Mouse (Mus musculus) layer of hippocampus, adult 8-10 months (tissue): Measurements from ENCODE around the gene Arpc2. TPM values are rescaled to one million over a fixed set of nuclear protein-coding genes. Genes with fewer than 3 reads are reported as not detected.
A peak's percentile ranks its signal among the peaks of the same experiment; 100 is the strongest.

Experiments
- DNase-seq, 2 experiments: peaks; one replicate each; pipeline ENCODE4 v3.0.0; 2022; ENCODE audit warnings: low spot score in 2 of 2
- total RNA-seq, 4 experiments: library from RNA; stranded (reverse); gene quantifications; 2 replicates each; pipeline ENCODE4 v1.2.4; 2022

The Arpc2 gene
- total RNA-seq, 4 experiments from 2014 or later: 324 to 350 (median 341) TPM

- DNase-seq: no peak
Measured at GRCm38 (mm10) chr1:74282896-74283625, 47.2 kb downstream of the Arpc2 start.

GRCm38 (mm10) chr1:74283686-74284463 is 48.0 kb downstream of the Arpc2 start:
- DNase-seq: peak; percentile 41 to 60

GRCm38 (mm10) chr1:74284543-74285160 is 48.8 kb downstream of the Arpc2 start, which contains the start of the genes Aamp and Pnkd:
Aamp (minus strand) TSS chr1:74284738.
Pnkd (plus strand) TSS chr1:74284930.
- DNase-seq: peak; percentile 100

GRCm38 (mm10) chr1:74285212-74286010 is 49.5 kb downstream of the Arpc2 start:
- no peak for DNase-seq

- DNase-seq: peak in 1 of 2 experiments; percentile 36
Measured at GRCm38 (mm10) chr1:74286869-74287607, 51.2 kb downstream of the Arpc2 start.

GRCm38 (mm10) chr1:74288327-74288726 is 52.4 kb downstream of the Arpc2 start:
- DNase-seq: no peak

GRCm38 (mm10) chr1:74289248-74289647 is 53.4 kb downstream of the Arpc2 start:
- DNase-seq: no peak

- no peak for DNase-seq
Measured at GRCm38 (mm10) chr1:74289740-74290139, 53.9 kb downstream of the Arpc2 start.

GRCm38 (mm10) chr1:74290141-74290540 is 54.3 kb downstream of the Arpc2 start:
- no peak for DNase-seq

- no peak for DNase-seq
Measured at GRCm38 (mm10) chr1:74292331-74293020, 56.6 kb downstream of the Arpc2 start.

- DNase-seq: no peak
Measured at GRCm38 (mm10) chr1:74293306-74293960, 57.5 kb downstream of the Arpc2 start.

- no peak for DNase-seq
Measured at GRCm38 (mm10) chr1:74294090-74294643, 58.3 kb downstream of the Arpc2 start.

GRCm38 (mm10) chr1:74294733-74295455 is 59.0 kb downstream of the Arpc2 start:
- no peak for DNase-seq

GRCm38 (mm10) chr1:74295456-74296171 is 59.7 kb downstream of the Arpc2 start:
- peak; percentile 91 to 95 for DNase-seq

GRCm38 (mm10) chr1:74296477-74296876 is 60.6 kb downstream of the Arpc2 start:
- DNase-seq: no peak

GRCm38 (mm10) chr1:74297269-74297668 is 61.4 kb downstream of the Arpc2 start:
- DNase-seq: no peak

GRCm38 (mm10) chr1:74298157-74298750 is 62.4 kb downstream of the Arpc2 start:
- no peak for DNase-seq
